Mouse (Mus musculus) myocyte (in vitro differentiated cells): ENCODE results near the gene Naa10. TPM values are rescaled to one million over a fixed set of nuclear protein-coding genes. Genes with fewer than 3 reads are reported as not detected.

ENCODE experiments used
- H3K27me3 ChIP-seq: one replicate; pipeline ENCODE4 v1.6.1; 2011; ENCODE audit not compliant: control insufficient read depth, insufficient read depth, insufficient read length
- H3K36me3 ChIP-seq: one replicate; pipeline ENCODE4 v1.6.1; 2011; ENCODE audit not compliant: control insufficient read depth, insufficient read depth
- H3K4me2 ChIP-seq: one replicate; pipeline ENCODE4 v1.6.1; 2011; ENCODE audit warnings: low read depth, control low read depth
- H3K4me3 ChIP-seq: one replicate; pipeline ENCODE4 v1.5.1; 2011; ENCODE audit warnings: mild to moderate bottlenecking, control low read depth, moderate library complexity
- H3K79me2 ChIP-seq: one replicate; pipeline ENCODE4 v1.6.1; 2011; ENCODE audit not compliant: control insufficient read depth, insufficient read depth
- H3ac ChIP-seq: one replicate; pipeline ENCODE4 v1.6.1; 2011; ENCODE audit not compliant: control insufficient read depth, insufficient read length
- CEBPB ChIP-seq: IDR thresholded peaks from 2 replicates; pipeline ENCODE4 v1.6.1; 2011; ENCODE audit warnings: mild to moderate bottlenecking, moderate library complexity; ENCODE audit not compliant: poor library complexity, insufficient read depth, severe bottlenecking
- E2F4 ChIP-seq: IDR thresholded peaks from one replicate; pipeline ENCODE4 v1.6.1; 2011; ENCODE audit warnings: mild to moderate bottlenecking, control low read depth, moderate library complexity; ENCODE audit not compliant: insufficient read depth
- MAX ChIP-seq: IDR thresholded peaks from one replicate; pipeline ENCODE4 v1.6.1; 2011; ENCODE audit warnings: low read depth, mild to moderate bottlenecking, control low read depth
- MYOD1 ChIP-seq, 3 experiments: IDR thresholded peaks; one replicate each; pipeline ENCODE4 v1.6.1; 2011; ENCODE audit warnings: control low read depth in 2 of 3, low read depth in 2 of 3, mild to moderate bottlenecking in 2 of 3, moderate library complexity in 1 of 3; ENCODE audit not compliant: insufficient read length in 2 of 3, control insufficient read depth in 1 of 3
- MYOG ChIP-seq, 3 experiments: IDR thresholded peaks; one replicate each; pipeline ENCODE4 v1.6.1; 2011; ENCODE audit warnings: control low read depth in 2 of 3, low read depth in 2 of 3, mild to moderate bottlenecking in 2 of 3; ENCODE audit not compliant: insufficient read length in 2 of 3, control insufficient read depth in 1 of 3, insufficient read depth in 1 of 3
- POLR2A ChIP-seq: IDR thresholded peaks from one replicate; pipeline ENCODE4 v1.6.1; 2011; ENCODE audit warnings: low read depth, mild to moderate bottlenecking, control low read depth, moderate library complexity; ENCODE audit not compliant: insufficient read length
- POLR2AphosphoS2 ChIP-seq: IDR thresholded peaks from one replicate; pipeline ENCODE4 v1.6.1; 2011; ENCODE audit warnings: low read depth, control low read depth; ENCODE audit not compliant: insufficient read length
- REST ChIP-seq: IDR thresholded peaks from one replicate; pipeline ENCODE4 v1.6.1; 2011; ENCODE audit warnings: mild to moderate bottlenecking, control low read depth, moderate library complexity; ENCODE audit not compliant: insufficient read depth, insufficient read length
- SRF ChIP-seq: IDR thresholded peaks from one replicate; pipeline ENCODE4 v1.6.1; 2011; ENCODE audit warnings: low read depth; ENCODE audit not compliant: control insufficient read depth, insufficient read length
- TCF12 ChIP-seq: IDR thresholded peaks from one replicate; pipeline ENCODE4 v1.6.1; 2011; ENCODE audit warnings: mild to moderate bottlenecking, control low read depth; ENCODE audit not compliant: poor library complexity, insufficient read depth, severe bottlenecking
- TCF3 ChIP-seq: IDR thresholded peaks from one replicate; pipeline ENCODE4 v1.6.1; 2011; ENCODE audit warnings: low read depth, control low read depth; ENCODE audit not compliant: insufficient read length
- USF1 ChIP-seq: IDR thresholded peaks from one replicate; pipeline ENCODE4 v1.6.1; 2011; ENCODE audit warnings: low read depth, mild to moderate bottlenecking, control low read depth, moderate library complexity
- polyA plus RNA-seq: library from polyadenylated mRNA; unstranded; fragments of >200 nt; fragmentation: generic; extraction: Trizol; gene quantifications from one replicate; pipeline ENCODE4 v1.2.1, GENCODE M21; 2012; ENCODE audit warnings: missing spikeins

Gene Naa10
- polyA plus RNA-seq, 1 experiment, result 83.1 TPM

GRCm38 (mm10) chrX:73871474-73871873, 50.3 kb downstream of the Naa10 start:
- no peaks in the 10 kb centered on the region for H3K79me2 ChIP-seq
- no peaks in the 10 kb centered on the region for H3K27me3 ChIP-seq
- H3K4me2 ChIP-seq, result no peak overlapping the region
- no peak for TF ChIP-seq USF1
- TF ChIP-seq TCF12, result no peak
- TF ChIP-seq MAX, result no peak
- TF ChIP-seq CEBPB, result no peak
- no peak for TF ChIP-seq POLR2AphosphoS2
- TF ChIP-seq E2F4, result no peak
- TF ChIP-seq REST, result no peak
- TF ChIP-seq SRF, result no peak
- TF ChIP-seq MYOD1 (IDR thresholded peaks at IDR 0.05; ENCODE audit: control insufficient read depth in 1 of 3, insufficient read length in 2 of 3, low read depth in 2 of 3), result no peak
- no peak for TF ChIP-seq POLR2A
- TF ChIP-seq MYOG (IDR thresholded peaks at IDR 0.05; ENCODE audit: control insufficient read depth in 1 of 3, insufficient read depth in 1 of 3, insufficient read length in 2 of 3, low read depth in 2 of 3), result no peak
- TF ChIP-seq TCF3, result no peak
- no peak overlapping the region for H3K4me3 ChIP-seq
- H3K36me3 ChIP-seq, result no peaks in the 10 kb centered on the region
- H3ac ChIP-seq, result no peak overlapping the region

GRCm38 (mm10) chrX:73869334-73869733, 52.4 kb downstream of the Naa10 start:
- H3K79me2 ChIP-seq, result no peaks in the 10 kb centered on the region
- H3K27me3 ChIP-seq, result no peaks in the 10 kb centered on the region
- H3K4me3 ChIP-seq, result no peak overlapping the region
- no peak overlapping the region for H3K4me2 ChIP-seq
- H3ac ChIP-seq, result no peak overlapping the region
- H3K36me3 ChIP-seq, result no peaks in the 10 kb centered on the region
- no peak for TF ChIP-seq USF1
- TF ChIP-seq POLR2AphosphoS2, result no peak
- TF ChIP-seq MAX, result peak; percentile 62
- TF ChIP-seq MYOG (IDR thresholded peaks at IDR 0.05; ENCODE audit: control insufficient read depth in 1 of 3, insufficient read depth in 1 of 3, insufficient read length in 2 of 3, low read depth in 2 of 3), result no peak
- no peak for TF ChIP-seq SRF
- no peak for TF ChIP-seq E2F4
- no peak for TF ChIP-seq MYOD1 (IDR thresholded peaks at IDR 0.05; ENCODE audit: control insufficient read depth in 1 of 3, insufficient read length in 2 of 3, low read depth in 2 of 3)
- TF ChIP-seq CEBPB, result no peak
- no peak for TF ChIP-seq POLR2A
- TF ChIP-seq TCF12, result no peak
- no peak for TF ChIP-seq TCF3
- TF ChIP-seq REST, result peak; percentile 91

- TF ChIP-seq POLR2AphosphoS2, result no peak
- no peak for TF ChIP-seq MYOG (IDR thresholded peaks at IDR 0.05; ENCODE audit: control insufficient read depth in 1 of 3, insufficient read depth in 1 of 3, insufficient read length in 2 of 3, low read depth in 2 of 3)
- TF ChIP-seq REST, result no peak
- no peak for TF ChIP-seq MYOD1 (IDR thresholded peaks at IDR 0.05; ENCODE audit: control insufficient read depth in 1 of 3, insufficient read length in 2 of 3, low read depth in 2 of 3)
- no peak for TF ChIP-seq TCF3
- no peak for TF ChIP-seq CEBPB
- no peak for TF ChIP-seq E2F4
- TF ChIP-seq SRF, result no peak
- no peak for TF ChIP-seq MAX
- TF ChIP-seq TCF12, result no peak
- no peak for TF ChIP-seq POLR2A
- TF ChIP-seq USF1, result no peak
- Histone ChIP-seq H3ac (no peak overlapping the region), H3K27me3 (no peaks in the 10 kb centered on the region), H3K36me3 (no peaks in the 10 kb centered on the region), H3K79me2 (no peaks in the 10 kb centered on the region), H3K4me3 (no peak overlapping the region), H3K4me2 (no peak overlapping the region)
Measured at GRCm38 (mm10) chrX:73867852-73868251, 53.9 kb downstream of the Naa10 start.

GRCm38 (mm10) chrX:73867256-73867655, 54.5 kb downstream of the Naa10 start:
- no peak overlapping the region for H3ac ChIP-seq
- no peak overlapping the region for H3K4me3 ChIP-seq
- H3K36me3 ChIP-seq, result no peaks in the 10 kb centered on the region
- H3K27me3 ChIP-seq, result no peaks in the 10 kb centered on the region
- no peak overlapping the region for H3K4me2 ChIP-seq
- no peaks in the 10 kb centered on the region for H3K79me2 ChIP-seq
- TF ChIP-seq POLR2AphosphoS2, result no peak
- TF ChIP-seq TCF12, result no peak
- no peak for TF ChIP-seq USF1
- no peak for TF ChIP-seq POLR2A
- no peak for TF ChIP-seq E2F4
- TF ChIP-seq MYOG (IDR thresholded peaks at IDR 0.05; ENCODE audit: control insufficient read depth in 1 of 3, insufficient read depth in 1 of 3, insufficient read length in 2 of 3, low read depth in 2 of 3), result no peak
- TF ChIP-seq MAX, result no peak
- TF ChIP-seq TCF3, result no peak
- no peak for TF ChIP-seq SRF
- no peak for TF ChIP-seq MYOD1 (IDR thresholded peaks at IDR 0.05; ENCODE audit: control insufficient read depth in 1 of 3, insufficient read length in 2 of 3, low read depth in 2 of 3)
- no peak for TF ChIP-seq CEBPB
- no peak for TF ChIP-seq REST

Other genes with a start within 250 kb of the Naa10 start
- gene Slc6a8, start 248.8 kb downstream of the Naa10 start, polyA plus RNA-seq, result 56.3 TPM
- 255 TPM for gene Bcap31, start 205.8 kb downstream of the Naa10 start, polyA plus RNA-seq
- gene Abcd1, start 205.3 kb downstream of the Naa10 start, polyA plus RNA-seq, result 14.9 TPM
- 0.66 TPM for gene Plxnb3, start 164.9 kb downstream of the Naa10 start, polyA plus RNA-seq
- gene Srpk3, start 147.5 kb downstream of the Naa10 start, polyA plus RNA-seq, result 16.9 TPM
- 238 TPM for gene Idh3g, start 135.0 kb downstream of the Naa10 start, polyA plus RNA-seq
- gene Ssr4, start 134.9 kb downstream of the Naa10 start, polyA plus RNA-seq, result 224 TPM
- 0.25 TPM for gene Pdzd4, start 97.0 kb downstream of the Naa10 start, polyA plus RNA-seq
- gene Avpr2, start 29.8 kb downstream of the Naa10 start, polyA plus RNA-seq, result not detected
- 0.65 TPM for gene L1cam, start 25.8 kb downstream of the Naa10 start, polyA plus RNA-seq
- gene Arhgap4, start 74 bp downstream of the Naa10 start, polyA plus RNA-seq, result 0.24 TPM
- 103 TPM for gene Renbp, start 8.9 kb upstream of the Naa10 start, polyA plus RNA-seq
- gene Hcfc1, start 44.4 kb upstream of the Naa10 start, polyA plus RNA-seq, result 38.1 TPM
- gene Irak1, start 102.0 kb upstream of the Naa10 start, polyA plus RNA-seq, result 28.6 TPM
- gene Opn1mw, start 205.5 kb upstream of the Naa10 start, polyA plus RNA-seq, result not detected
- gene Mecp2, start 213.4 kb upstream of the Naa10 start, polyA plus RNA-seq, result 9.2 TPM
- gene Tex28, start 245.9 kb upstream of the Naa10 start, polyA plus RNA-seq, result not detected